Mouse (Mus musculus) liver, postnatal 0 days (tissue): ENCODE data around the gene Gm8773.

Experiments
- CTCF ChIP-seq: sonication (generic); IDR thresholded peaks from 2 replicates; pipeline ENCODE4 v1.5.1; 2016; ENCODE audit warnings: antibody characterized with exemption, low read depth
- EP300 ChIP-seq: IDR thresholded peaks from 2 replicates; pipeline ENCODE4 v1.6.1; 2016; ENCODE audit warnings: antibody characterized with exemption, low read depth, mild to moderate bottlenecking

DNA sequence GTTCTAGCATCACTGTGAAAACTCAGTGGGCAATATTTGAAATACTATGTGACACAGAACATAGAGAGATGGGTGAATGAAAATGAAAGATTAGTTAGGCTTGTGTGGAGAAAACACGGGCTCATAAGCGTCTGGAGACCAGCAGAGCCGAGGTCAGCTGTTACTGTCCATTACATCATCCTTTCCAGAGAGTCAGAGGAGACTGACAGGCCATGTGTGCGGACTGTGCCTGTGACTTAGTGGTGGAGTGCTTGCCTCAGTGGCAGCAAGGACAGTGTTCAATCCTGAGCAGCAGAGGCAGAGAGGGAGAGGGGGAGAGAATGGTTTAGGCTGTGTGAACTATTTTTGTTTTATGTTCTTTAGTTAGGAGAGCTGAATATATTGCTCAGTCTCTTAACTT lies 44.7 kb downstream of the Gm8773 start:
- no peak for TF ChIP-seq CTCF
- no peak for TF ChIP-seq EP300
